Mouse (Mus musculus): ENCODE data around the gene Opn4. TPM values are rescaled to one million over a fixed set of nuclear protein-coding genes. Genes with fewer than 3 reads are reported as not detected.
A peak's percentile ranks its signal among the peaks of the same experiment; 100 is the strongest.

Gene Opn4
- polyA plus RNA-seq, 1 experiment from 2014 or later: not detected

- no peak overlapping the region for H3K27ac ChIP-seq (ENCODE audit: low read depth, low read length)
- no peak overlapping the region for H3K4me3 ChIP-seq (ENCODE audit: low read depth, low read length)
- peaks cover 3% of the 10 kb centered on the region for H3K4me1 ChIP-seq (ENCODE audit: control insufficient read depth, insufficient read depth, low read length)
- no peak overlapping the region for H3K9ac ChIP-seq (ENCODE audit: low read length)
- H3K36me3 ChIP-seq (ENCODE audit: control insufficient read depth, insufficient read depth, low read length): no peaks in the 10 kb centered on the region
- 85% methylated on average over 6 of the region's 6 CpGs for WGBS
- no peak for DNase-seq (ENCODE audit: low spot score)
- H3K27me3 ChIP-seq (ENCODE audit: control insufficient read depth, insufficient read depth, low read length): no peaks in the 10 kb centered on the region
- no peaks in the 10 kb centered on the region; the same call in 1 of the 2 replicates for H3K9me3 ChIP-seq (ENCODE audit: control insufficient read depth, low read length)
- ATAC-seq (ENCODE audit: insufficient read depth, low FRiP score, low TSS enrichment): no peak
- H3K4me2 ChIP-seq (ENCODE audit: low read depth): no peak overlapping the region
These were observed 55.9 kb downstream of the Opn4 start for GRCm38 (mm10) chr14:34544001-34544400.

DNA sequence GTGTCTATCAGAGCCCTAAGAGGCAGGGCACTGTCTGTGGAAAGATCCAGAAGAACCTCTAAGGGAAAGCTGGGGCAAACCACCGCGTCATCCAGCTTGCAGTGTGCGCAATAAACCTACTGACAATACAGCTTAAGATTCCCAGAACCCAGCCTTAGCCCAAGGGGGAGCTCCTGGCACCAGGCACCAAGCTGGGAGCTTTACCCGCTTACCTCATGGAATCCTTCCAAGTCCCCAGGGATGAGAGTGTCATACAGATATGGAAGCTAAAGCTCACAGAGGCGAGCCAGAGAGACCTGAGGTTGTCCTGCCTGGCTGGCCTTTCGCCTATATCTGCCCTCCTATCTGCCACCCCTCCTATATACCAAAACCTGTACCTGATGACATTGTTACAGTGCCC, 56.3 kb downstream of the Opn4 start:
- H3K27ac ChIP-seq (ENCODE audit: low read depth, low read length): no peak overlapping the region
- DNase-seq (ENCODE audit: low spot score) (no peak), ATAC-seq (ENCODE audit: insufficient read depth, low FRiP score, low TSS enrichment) (no peak)
- no peak overlapping the region for H3K9ac ChIP-seq (ENCODE audit: low read length)
- H3K4me3 ChIP-seq (ENCODE audit: low read depth, low read length): no peak overlapping the region
- 85% methylated on average over 6 of the region's 6 CpGs for WGBS
- peaks cover 3% of the 10 kb centered on the region for H3K4me1 ChIP-seq (ENCODE audit: control insufficient read depth, insufficient read depth, low read length)
- no peaks in the 10 kb centered on the region; the same call in 1 of the 2 replicates for H3K9me3 ChIP-seq (ENCODE audit: control insufficient read depth, low read length)
- H3K4me2 ChIP-seq (ENCODE audit: low read depth): no peak overlapping the region
- H3K27me3 ChIP-seq (ENCODE audit: control insufficient read depth, insufficient read depth, low read length): no peaks in the 10 kb centered on the region
- H3K36me3 ChIP-seq (ENCODE audit: control insufficient read depth, insufficient read depth, low read length): no peaks in the 10 kb centered on the region

GRCm38 (mm10) chr14:34541896-34542295, 58.0 kb downstream of the Opn4 start:
- Histone ChIP-seq H3K4me1 (ENCODE audit: control insufficient read depth, insufficient read depth, low read length) (no peaks in the 10 kb centered on the region), H3K27me3 (ENCODE audit: control insufficient read depth, insufficient read depth, low read length) (no peaks in the 10 kb centered on the region), H3K9me3 (ENCODE audit: control insufficient read depth, low read length) (no peaks in the 10 kb centered on the region; the same call in 1 of the 2 replicates), H3K27ac (ENCODE audit: low read depth, low read length) (no peak overlapping the region), H3K9ac (ENCODE audit: low read length) (no peak overlapping the region), H3K36me3 (ENCODE audit: control insufficient read depth, insufficient read depth, low read length) (no peaks in the 10 kb centered on the region), H3K4me3 (ENCODE audit: low read depth, low read length) (no peak overlapping the region), H3K4me2 (ENCODE audit: low read depth) (no peak overlapping the region)
- 86% methylated on average over 5 of the region's 5 CpGs for WGBS
- DNase-seq (ENCODE audit: low spot score) (no peak), ATAC-seq (ENCODE audit: insufficient read depth, low FRiP score, low TSS enrichment) (no peak)

GRCm38 (mm10) chr14:34540685-34541162, 59.2 kb downstream of the Opn4 start:
- H3K9me3 ChIP-seq (ENCODE audit: control insufficient read depth, low read length): no peaks in the 10 kb centered on the region; the same call in 1 of the 2 replicates
- no peak overlapping the region for H3K27ac ChIP-seq (ENCODE audit: low read depth, low read length)
- peak; percentile 21 for DNase-seq (ENCODE audit: low spot score)
- H3K36me3 ChIP-seq (ENCODE audit: control insufficient read depth, insufficient read depth, low read length): no peaks in the 10 kb centered on the region
- WGBS: 8% methylated on average over 17 of the region's 17 CpGs
- H3K4me3 ChIP-seq (ENCODE audit: low read depth, low read length): no peak overlapping the region
- no peak overlapping the region for H3K9ac ChIP-seq (ENCODE audit: low read length)
- 0 out of 2 replicates have a peak overlapping the region, but pooled peaks have one; percentile 19 for H3K4me2 ChIP-seq (ENCODE audit: low read depth)
- no peaks in the 10 kb centered on the region for H3K27me3 ChIP-seq (ENCODE audit: control insufficient read depth, insufficient read depth, low read length)
- H3K4me1 ChIP-seq (ENCODE audit: control insufficient read depth, insufficient read depth, low read length): no peaks in the 10 kb centered on the region
- ATAC-seq (ENCODE audit: insufficient read depth, low FRiP score, low TSS enrichment): 0 out of 2 replicates have a peak, but pooled peaks have one; percentile 41

Other genes with a start within 250 kb of the Opn4 start
- not detected in 2 replicates for gene Fam25c, start 244.7 kb downstream of the Opn4 start, polyA plus RNA-seq (2014; fragmentation: Nextera tagmentation; extraction: Ambion mirVana)
- gene Sncg, start 225.4 kb downstream of the Opn4 start, polyA plus RNA-seq (2014; fragmentation: Nextera tagmentation; extraction: Ambion mirVana): 269 and 295 TPM in 2 replicates
- 7.3 and 8.3 TPM in 2 replicates for gene Mmrn2, start 224.7 kb downstream of the Opn4 start, polyA plus RNA-seq (2014; fragmentation: Nextera tagmentation; extraction: Ambion mirVana)
- 51.4 and 54.9 TPM in 2 replicates for gene Bmpr1a, start 96.8 kb downstream of the Opn4 start, polyA plus RNA-seq (2014; fragmentation: Nextera tagmentation; extraction: Ambion mirVana)
- gene 9230112D13Rik, start 77.3 kb downstream of the Opn4 start, polyA plus RNA-seq (2014; fragmentation: Nextera tagmentation; extraction: Ambion mirVana): not detected in 2 replicates
- 2.4 and 2.5 TPM in 2 replicates for gene Ldb3, start 11.5 kb downstream of the Opn4 start, polyA plus RNA-seq (2014; fragmentation: Nextera tagmentation; extraction: Ambion mirVana)
- gene Wapl, start 73.8 kb upstream of the Opn4 start, polyA plus RNA-seq (2014; fragmentation: Nextera tagmentation; extraction: Ambion mirVana): 30.8 and 31.5 TPM in 2 replicates
- 0.91 and 1.7 TPM in 2 replicates for gene Grid1, start 220.0 kb upstream of the Opn4 start, polyA plus RNA-seq (2014; fragmentation: Nextera tagmentation; extraction: Ambion mirVana)

Measured in neural tube, embryonic 11.5 days (tissue).